Mouse (Mus musculus): ENCODE data around the gene Tradd.

DNA sequence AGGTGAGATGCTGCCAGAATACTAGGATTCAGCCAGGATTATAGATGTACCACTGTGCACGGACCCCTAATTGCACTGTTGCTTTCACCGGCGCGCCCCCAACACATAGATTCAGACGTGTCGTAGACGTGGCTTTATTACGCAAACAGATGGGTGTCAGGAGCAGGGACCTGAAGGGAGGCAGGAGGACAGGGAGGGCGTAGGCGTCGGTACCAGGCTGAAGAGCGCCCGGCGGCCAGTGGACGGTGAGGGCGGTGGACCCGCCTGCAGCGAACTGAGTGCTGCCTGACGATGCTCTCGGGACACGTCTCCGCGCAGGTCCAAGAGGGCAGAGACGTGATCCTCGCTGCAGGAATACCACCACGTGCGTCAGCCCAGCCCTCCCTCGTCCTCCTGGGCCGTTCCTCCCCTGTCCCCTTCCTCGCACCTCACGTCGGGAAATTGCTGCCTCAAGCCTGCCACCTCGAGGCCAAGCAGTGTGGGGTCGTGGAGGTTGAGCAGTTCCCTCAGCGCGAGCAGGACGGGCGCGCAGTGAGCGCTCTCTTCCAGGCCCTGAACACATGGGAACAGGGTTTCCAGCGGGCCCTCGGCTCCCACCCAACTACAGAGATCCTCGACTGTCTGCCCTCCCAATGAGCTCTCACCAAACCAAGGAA lies 25.5 kb upstream of the Tradd start, which contains the start of gene 4931428F04Rik:
- TF ChIP-seq CTCF (IDR thresholded peaks at IDR 0.05; ENCODE audit: extremely low read depth, insufficient read depth, low read length) (peak; percentile 42; the same call in 1 of the 2 replicates), POLR2A (IDR thresholded peaks at IDR 0.05; ENCODE audit: extremely low read depth, insufficient read depth, low read length) (no peak)
